Mouse (Mus musculus) neural tube, embryonic 14.5 days (tissue): ENCODE results near the gene Rbmx2. TPM values are rescaled to one million over a fixed set of nuclear protein-coding genes. Genes with fewer than 3 reads are reported as not detected.

Experiments
- ATAC-seq: fragments of 200-750 bp; cut with Nextera tagmentation; 2 replicates; pipeline ENCODE4 v1.8.0; 2017; ENCODE audit warnings: low read depth, mild to moderate bottlenecking, moderate TSS enrichment, moderate library complexity
- H3K27ac ChIP-seq: fragments of 300-500 bp; sonication (generic); 2 replicates; pipeline ENCODE4 v1.5.1; 2014; ENCODE audit warnings: low read depth, mild to moderate bottlenecking, control low read depth, low read length, moderate library complexity, mixed read lengths
- H3K27me3 ChIP-seq: fragments of 300-500 bp; sonication (generic); 2 replicates; pipeline ENCODE4 v1.6.1; 2014; ENCODE audit warnings: low read length; ENCODE audit not compliant: control insufficient read depth, insufficient read depth
- H3K36me3 ChIP-seq: fragments of 300-500 bp; sonication (generic); 2 replicates; pipeline ENCODE4 v1.6.1; 2014; ENCODE audit warnings: low read length, mixed read lengths; ENCODE audit not compliant: control insufficient read depth, insufficient read depth
- H3K4me1 ChIP-seq: fragments of 300-500 bp; sonication (generic); 2 replicates; pipeline ENCODE4 v1.6.1; 2014; ENCODE audit warnings: low read length; ENCODE audit not compliant: control insufficient read depth, insufficient read depth
- H3K4me2 ChIP-seq: fragments of 300-500 bp; sonication (generic); 2 replicates; pipeline ENCODE4 v1.6.1; 2014; ENCODE audit warnings: mild to moderate bottlenecking, low read depth, low read length, control low read depth
- H3K4me3 ChIP-seq: fragments of 300-500 bp; sonication (generic); 2 replicates; pipeline ENCODE4 v1.5.1; 2014; ENCODE audit warnings: low read depth, low read length, control low read depth, mixed read lengths
- H3K9ac ChIP-seq: fragments of 300-500 bp; sonication (generic); replicated peaks from 2 replicates; pipeline ENCODE4 v1.6.1; 2014; ENCODE audit warnings: low read depth, mild to moderate bottlenecking, control low read depth, low read length, mixed read lengths
- H3K9me3 ChIP-seq: fragments of 300-500 bp; sonication (generic); 2 replicates; pipeline ENCODE4 v1.6.1; 2016; ENCODE audit warnings: low read length; ENCODE audit not compliant: control insufficient read depth
- WGBS: fragments of 180-500 bp; shearing (Covaris S2); extraction: QIAGEN DNeasy Blood & Tissue Kit; methylation state at CpG from one replicate; pipeline ENCODE4 v1.1.7; 2014; 5-methylcytosine and 5-hydroxymethylcytosine counted together
- polyA plus RNA-seq: library from polyadenylated mRNA; unstranded; fragments of >200 nt; fragmentation: Nextera tagmentation; extraction: Ambion mirVana; gene quantifications from 2 replicates; pipeline ENCODE4 v1.2.1, GENCODE M21; 2014

Gene Rbmx2
- polyA plus RNA-seq, 1 experiment from 2014 or later, result 22.2 TPM

DNA sequence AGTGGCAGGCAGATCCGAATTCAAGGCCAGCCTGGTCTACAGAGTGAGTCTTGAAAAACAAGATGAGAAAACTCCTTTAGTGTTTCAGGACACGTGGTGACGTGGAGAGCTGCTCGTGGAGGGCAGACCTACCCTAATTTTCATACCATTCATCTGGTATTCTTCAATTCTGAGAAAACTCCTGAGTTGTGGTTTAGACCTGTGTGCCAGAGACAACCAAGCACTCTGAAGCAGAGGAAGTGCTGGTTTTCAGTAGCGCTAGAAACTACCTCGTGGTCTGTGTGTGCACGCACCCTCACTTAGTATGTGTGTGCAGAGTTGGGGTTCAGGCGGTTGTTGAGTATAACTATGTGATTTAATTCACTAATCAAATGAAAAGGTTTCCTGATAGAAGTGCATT, 18.0 kb downstream of the Rbmx2 start:
- no peaks in the 10 kb centered on the region for H3K9me3 ChIP-seq
- WGBS, result 90% methylated on average over 8 of the region's 8 CpGs
- no peak overlapping the region for H3K4me3 ChIP-seq
- no peak overlapping the region for H3K27ac ChIP-seq
- ATAC-seq, result no peak
- H3K27me3 ChIP-seq, result no peaks in the 10 kb centered on the region
- no peak overlapping the region for H3K4me2 ChIP-seq
- H3K9ac ChIP-seq, result no peak overlapping the region
- no peaks in the 10 kb centered on the region for H3K36me3 ChIP-seq
- no peaks in the 10 kb centered on the region for H3K4me1 ChIP-seq

DNA sequence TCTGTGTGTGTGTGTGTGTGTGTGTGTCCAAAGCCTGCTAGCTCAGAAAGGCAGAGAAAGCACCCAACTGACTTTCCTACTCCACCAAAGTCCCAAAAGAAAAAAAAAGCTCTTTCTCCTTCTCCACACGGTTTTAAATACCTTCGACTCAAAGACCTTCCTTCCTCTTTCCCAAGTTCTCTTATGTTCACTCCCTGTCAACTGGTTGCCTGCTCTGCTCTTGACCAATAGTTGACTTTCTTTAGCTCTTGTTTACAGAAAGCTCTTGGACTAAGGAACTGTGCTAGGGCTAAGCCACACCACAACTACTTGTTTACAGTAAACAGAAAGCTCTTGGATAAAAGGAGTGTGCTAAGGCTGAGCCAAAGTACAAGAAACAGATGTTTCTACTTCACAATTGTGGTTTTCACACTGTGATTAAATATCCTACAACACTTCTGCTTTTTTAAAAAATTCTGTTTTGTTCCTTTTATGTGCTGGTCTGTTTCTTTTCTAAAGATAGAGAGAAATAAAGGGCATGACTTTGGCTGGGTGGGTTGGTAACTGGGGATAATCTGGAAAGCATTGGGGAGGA, 60.0 kb downstream of the Rbmx2 start:
- H3K27ac ChIP-seq, result no peak overlapping the region
- no peaks in the 10 kb centered on the region for H3K36me3 ChIP-seq
- H3K4me3 ChIP-seq, result no peak overlapping the region
- no peak overlapping the region for H3K4me2 ChIP-seq
- no peak overlapping the region for H3K9ac ChIP-seq
- H3K9me3 ChIP-seq, result no peaks in the 10 kb centered on the region
- no peak for ATAC-seq
- WGBS, result 83% methylated on average over 2 of the region's 2 CpGs
- H3K4me1 ChIP-seq, result no peaks in the 10 kb centered on the region
- H3K27me3 ChIP-seq, result no peaks in the 10 kb centered on the region

Other genes with a start within 250 kb of the Rbmx2 start
- 0.24 and 1.1 TPM in 2 replicates for gene Elf4, start 231.9 kb upstream of the Rbmx2 start, polyA plus RNA-seq
- 33.5 and 42.2 TPM in 2 replicates for gene Aifm1, start 181.4 kb upstream of the Rbmx2 start, polyA plus RNA-seq
- 101 and 108 TPM in 2 replicates for gene Rab33a, start 175.7 kb upstream of the Rbmx2 start, polyA plus RNA-seq
- gene Zfp280c, start 100.5 kb upstream of the Rbmx2 start, polyA plus RNA-seq, result 14.7 and 16.1 TPM in 2 replicates
- 43.9 and 44.6 TPM in 2 replicates for gene Slc25a14, start 71.6 kb upstream of the Rbmx2 start, polyA plus RNA-seq
- 0.23 TPM in 1 of 2 replicates, not detected in the other for gene Gpr119, start 20.5 kb upstream of the Rbmx2 start, polyA plus RNA-seq
- gene Gm595, start 182.7 kb downstream of the Rbmx2 start, polyA plus RNA-seq, result not detected in 2 replicates